Mouse (Mus musculus): ENCODE measurements around the gene Mecr.

DNA sequence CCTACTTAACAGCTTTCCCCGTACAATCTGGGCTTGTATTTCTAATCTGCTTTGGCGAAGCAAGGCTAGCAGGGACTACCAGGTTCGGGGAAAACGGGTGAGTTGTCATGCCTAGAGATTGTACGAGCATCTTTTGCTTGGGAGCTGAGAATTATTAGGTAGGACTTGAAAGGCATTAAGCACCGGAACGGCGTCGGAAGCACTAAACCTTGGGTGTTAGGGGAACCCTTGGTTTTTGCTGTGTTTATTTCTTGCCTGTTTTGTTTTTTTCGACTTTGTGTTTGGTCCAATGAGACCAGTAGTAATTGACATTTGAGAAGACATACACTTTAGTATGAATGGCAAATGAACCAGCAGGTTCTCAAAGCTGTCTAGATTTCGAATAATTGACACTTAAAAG, 31.3 kb downstream of the Mecr start:
- TF ChIP-seq POLR2AphosphoS5 (IDR thresholded peaks at IDR 0.05; ENCODE audit: borderline replicate concordance, low read depth, low read length) = no peak
- TF ChIP-seq SMC3 (IDR thresholded peaks at IDR 0.05; ENCODE audit: low read depth, low read length) = no peak
- TF ChIP-seq CTCF (IDR thresholded peaks at IDR 0.05 in 2 of 3, conservative IDR thresholded peaks at IDR 0.05 in 1 of 3; ENCODE audit: control insufficient read depth in 1 of 3, insufficient read depth in 1 of 3, low read depth in 2 of 3, low read length in 3 of 3, poor library complexity in 1 of 3, severe bottlenecking in 1 of 3) = no peak
- no peak for TF ChIP-seq JUND (IDR thresholded peaks at IDR 0.05; ENCODE audit: low read depth, low read length)
- no peak for TF ChIP-seq POLR2A (IDR thresholded peaks at IDR 0.05; ENCODE audit: control insufficient read depth in 1 of 2, insufficient read depth in 1 of 2, low read depth in 1 of 2, low read length in 2 of 2, poor library complexity in 1 of 2)
- TF ChIP-seq E2F4 (IDR thresholded peaks at IDR 0.05; ENCODE audit: borderline replicate concordance, low read depth, low read length) = no peak
- TF ChIP-seq ZC3H11A (IDR thresholded peaks at IDR 0.05; ENCODE audit: low read depth, low read length) = no peak
- TF ChIP-seq RCOR1 (IDR thresholded peaks at IDR 0.05; ENCODE audit: low read depth, low read length) = no peak
- no peak for TF ChIP-seq ZKSCAN1 (IDR thresholded peaks at IDR 0.05; ENCODE audit: low read depth, low read length)
- no peak for TF ChIP-seq TAL1 (IDR thresholded peaks at IDR 0.05; ENCODE audit: low read length)

Measured in MEL (cell line).